Mouse (Mus musculus): ENCODE measurements around the gene Gpc5.

DNA sequence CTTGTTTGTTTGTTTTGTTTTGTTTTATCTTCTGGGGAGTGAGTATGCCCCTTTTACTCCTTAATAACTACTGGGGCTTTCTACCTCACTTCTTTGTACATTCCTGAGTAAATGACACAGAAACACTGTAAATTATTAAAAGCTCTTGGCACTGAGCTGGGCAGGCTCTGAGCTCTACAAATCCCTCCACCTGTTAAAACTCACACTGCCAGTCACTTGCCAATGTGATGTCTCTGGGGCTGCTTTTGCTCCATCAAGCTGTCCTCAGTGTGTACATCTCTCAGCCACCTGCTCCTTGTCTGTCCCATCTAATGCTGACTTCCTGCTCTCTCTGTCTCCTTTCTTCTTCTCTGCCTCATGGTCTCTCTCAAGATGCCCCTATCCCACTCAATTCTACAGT is 528.5 kb downstream of the Gpc5 start:
- no peak for TF ChIP-seq CTCF (IDR thresholded peaks at IDR 0.05; ENCODE audit: borderline replicate concordance, insufficient read depth, low read length)
- no peak for TF ChIP-seq POLR2A (IDR thresholded peaks at IDR 0.05; ENCODE audit: low read depth, low read length)

All from embryonic fibroblast, embryonic 13.5 days (primary cell).